Mouse (Mus musculus): Measurements from ENCODE around the gene Zfp346. TPM values are rescaled to one million over a fixed set of nuclear protein-coding genes. Genes with fewer than 3 reads are reported as not detected.

The Zfp346 gene
- 4.0 and 4.1 TPM in 2 replicates for polyA plus RNA-seq (2012; rRNA removed)

GRCm38 (mm10) chr13:55105045-55105952 lies at the start of gene Zfp346:
TSS of gene Zfp346 (plus strand) at chr13:55105311.
- Histone ChIP-seq H3K36me3 (ENCODE audit: control insufficient read depth, insufficient read depth, low read length) (no peaks in the 10 kb centered on the region), H3K27me3 (ENCODE audit: control insufficient read depth, insufficient read depth, low read length) (no peaks in the 10 kb centered on the region), H3K4me3 (ENCODE audit: low read depth, low read length) (peak within 1 kb of the TSS; percentile 94), H3K4me1 (ENCODE audit: control insufficient read depth, insufficient read depth, insufficient read length, low read length) (peaks cover 4% of the 10 kb centered on the region; the same call in 1 of the 2 replicates), H3K27ac (ENCODE audit: insufficient read depth, low read depth, low read length) (peak within 1 kb of the TSS; percentile 8; the same call in 1 of the 2 replicates)
- 1% methylated on average over 66 of the region's 66 CpGs for WGBS
- peak; percentile 32; the same call in 1 of the 2 replicates for TF ChIP-seq CTCF (IDR thresholded peaks at IDR 0.05; ENCODE audit: extremely low read depth, insufficient read length, insufficient replicate concordance, low read depth, low read length)
- peak; percentile 89 for TF ChIP-seq POLR2A (IDR thresholded peaks at IDR 0.05; ENCODE audit: low read depth, low read length)

- no peaks in the 10 kb centered on the region for H3K4me1 ChIP-seq (ENCODE audit: control insufficient read depth, insufficient read depth, insufficient read length, low read length)
- peaks cover 10% of the 10 kb centered on the region for H3K36me3 ChIP-seq (ENCODE audit: control insufficient read depth, insufficient read depth, low read length)
- WGBS = 98% methylated on average over 2 of the region's 2 CpGs
- H3K27me3 ChIP-seq (ENCODE audit: control insufficient read depth, insufficient read depth, low read length) = no peaks in the 10 kb centered on the region
- no peak overlapping the region for H3K27ac ChIP-seq (ENCODE audit: insufficient read depth, low read depth, low read length)
- TF ChIP-seq CTCF (IDR thresholded peaks at IDR 0.05; ENCODE audit: extremely low read depth, insufficient read length, insufficient replicate concordance, low read depth, low read length) (peak; percentile 40; the same call in 1 of the 2 replicates), POLR2A (IDR thresholded peaks at IDR 0.05; ENCODE audit: low read depth, low read length) (no peak)
- H3K4me3 ChIP-seq (ENCODE audit: low read depth, low read length) = no peak overlapping the region
Observed at GRCm38 (mm10) chr13:55058042-55058441, 47.1 kb upstream of the Zfp346 start.

- H3K4me1 ChIP-seq (ENCODE audit: control insufficient read depth, insufficient read depth, insufficient read length, low read length) = no peaks in the 10 kb centered on the region
- no peak for TF ChIP-seq POLR2A (IDR thresholded peaks at IDR 0.05; ENCODE audit: low read depth, low read length)
- TF ChIP-seq CTCF (IDR thresholded peaks at IDR 0.05; ENCODE audit: extremely low read depth, insufficient read length, insufficient replicate concordance, low read depth, low read length) = no peak
- peaks cover 7% of the 10 kb centered on the region for H3K36me3 ChIP-seq (ENCODE audit: control insufficient read depth, insufficient read depth, low read length)
- no peak overlapping the region for H3K27ac ChIP-seq (ENCODE audit: insufficient read depth, low read depth, low read length)
- no peaks in the 10 kb centered on the region for H3K27me3 ChIP-seq (ENCODE audit: control insufficient read depth, insufficient read depth, low read length)
- 74% methylated on average over 2 of the region's 2 CpGs for WGBS
- no peak overlapping the region for H3K4me3 ChIP-seq (ENCODE audit: low read depth, low read length)
Observed at GRCm38 (mm10) chr13:55063276-55063675, 41.8 kb upstream of the Zfp346 start.

GRCm38 (mm10) chr13:55069719-55070118 lies 35.4 kb upstream of the Zfp346 start:
- TF ChIP-seq CTCF (IDR thresholded peaks at IDR 0.05; ENCODE audit: extremely low read depth, insufficient read length, insufficient replicate concordance, low read depth, low read length) (no peak), POLR2A (IDR thresholded peaks at IDR 0.05; ENCODE audit: low read depth, low read length) (no peak)
- Histone ChIP-seq H3K36me3 (ENCODE audit: control insufficient read depth, insufficient read depth, low read length) (peaks cover 10% of the 10 kb centered on the region), H3K4me1 (ENCODE audit: control insufficient read depth, insufficient read depth, insufficient read length, low read length) (no peaks in the 10 kb centered on the region), H3K4me3 (ENCODE audit: low read depth, low read length) (no peak overlapping the region), H3K27me3 (ENCODE audit: control insufficient read depth, insufficient read depth, low read length) (no peaks in the 10 kb centered on the region), H3K27ac (ENCODE audit: insufficient read depth, low read depth, low read length) (no peak overlapping the region)
- WGBS = 77% methylated on average over 7 of the region's 7 CpGs

- H3K27ac ChIP-seq (ENCODE audit: insufficient read depth, low read depth, low read length) = no peak overlapping the region
- no peaks in the 10 kb centered on the region for H3K4me1 ChIP-seq (ENCODE audit: control insufficient read depth, insufficient read depth, insufficient read length, low read length)
- H3K4me3 ChIP-seq (ENCODE audit: low read depth, low read length) = no peak overlapping the region
- WGBS = 8% methylated on average over 3 of the region's 3 CpGs
- H3K27me3 ChIP-seq (ENCODE audit: control insufficient read depth, insufficient read depth, low read length) = no peaks in the 10 kb centered on the region
- TF ChIP-seq POLR2A (IDR thresholded peaks at IDR 0.05; ENCODE audit: low read depth, low read length) = no peak
- TF ChIP-seq CTCF (IDR thresholded peaks at IDR 0.05; ENCODE audit: extremely low read depth, insufficient read length, insufficient replicate concordance, low read depth, low read length) = no peak
- peaks cover 18% of the 10 kb centered on the region for H3K36me3 ChIP-seq (ENCODE audit: control insufficient read depth, insufficient read depth, low read length)
Observed at GRCm38 (mm10) chr13:55071322-55071721, 33.8 kb upstream of the Zfp346 start.

- Histone ChIP-seq H3K27me3 (ENCODE audit: control insufficient read depth, insufficient read depth, low read length) (no peaks in the 10 kb centered on the region), H3K4me1 (ENCODE audit: control insufficient read depth, insufficient read depth, insufficient read length, low read length) (no peaks in the 10 kb centered on the region), H3K36me3 (ENCODE audit: control insufficient read depth, insufficient read depth, low read length) (peaks cover 24% of the 10 kb centered on the region), H3K4me3 (ENCODE audit: low read depth, low read length) (no peak overlapping the region), H3K27ac (ENCODE audit: insufficient read depth, low read depth, low read length) (no peak overlapping the region)
- TF ChIP-seq POLR2A (IDR thresholded peaks at IDR 0.05; ENCODE audit: low read depth, low read length) (no peak), CTCF (IDR thresholded peaks at IDR 0.05; ENCODE audit: extremely low read depth, insufficient read length, insufficient replicate concordance, low read depth, low read length) (no peak)
- 71% methylated on average over 5 of the region's 5 CpGs for whole genome bisulfite sequencing
Observed at GRCm38 (mm10) chr13:55075597-55075996, 29.5 kb upstream of the Zfp346 start.

GRCm38 (mm10) chr13:55092588-55092987 lies 12.5 kb upstream of the Zfp346 start:
- H3K36me3 ChIP-seq (ENCODE audit: control insufficient read depth, insufficient read depth, low read length) = peaks cover 15% of the 10 kb centered on the region
- no peaks in the 10 kb centered on the region for H3K27me3 ChIP-seq (ENCODE audit: control insufficient read depth, insufficient read depth, low read length)
- TF ChIP-seq POLR2A (IDR thresholded peaks at IDR 0.05; ENCODE audit: low read depth, low read length) (no peak), CTCF (IDR thresholded peaks at IDR 0.05; ENCODE audit: extremely low read depth, insufficient read length, insufficient replicate concordance, low read depth, low read length) (no peak)
- 76% methylated on average over 4 of the region's 4 CpGs for WGBS
- H3K27ac ChIP-seq (ENCODE audit: insufficient read depth, low read depth, low read length) = no peak overlapping the region
- no peaks in the 10 kb centered on the region for H3K4me1 ChIP-seq (ENCODE audit: control insufficient read depth, insufficient read depth, insufficient read length, low read length)
- no peak overlapping the region for H3K4me3 ChIP-seq (ENCODE audit: low read depth, low read length)

Measured in small intestine, adult 2 months (tissue).